Mouse (Mus musculus): ENCODE measurements around the gene Gba2. TPM values are rescaled to one million over a fixed set of nuclear protein-coding genes. Genes with fewer than 3 reads are reported as not detected.

Gene Gba2
- polyA plus RNA-seq, 1 experiment from 2014 or later, result 24.2 TPM

GRCm38 (mm10) chr4:43547160-43547559, 31.5 kb downstream of the Gba2 start:
- no peak overlapping the region for H3K4me3 ChIP-seq
- no peak overlapping the region for H3K4me2 ChIP-seq
- peaks cover 2% of the 10 kb centered on the region; the same call in 1 of the 2 replicates for H3K9me3 ChIP-seq
- H3K9ac ChIP-seq, result no peak overlapping the region
- no peak overlapping the region for H3K27ac ChIP-seq
- no peaks in the 10 kb centered on the region for H3K27me3 ChIP-seq
- no peak for ATAC-seq (ENCODE audit: insufficient number of reproducible peaks, insufficient read depth, low FRiP score, low TSS enrichment, low read depth)
- H3K4me1 ChIP-seq, result no peaks in the 10 kb centered on the region
- peaks cover 100% of the 10 kb centered on the region for H3K36me3 ChIP-seq
- WGBS, result 93% methylated on average over 8 of the region's 8 CpGs

GRCm38 (mm10) chr4:43546375-43547047, 32.2 kb downstream of the Gba2 start:
- Histone ChIP-seq H3K4me1 (no peaks in the 10 kb centered on the region), H3K27ac (no peak overlapping the region)
- WGBS, result 95% methylated on average over 12 of the region's 12 CpGs

GRCm38 (mm10) chr4:43542044-43542443, 36.6 kb downstream of the Gba2 start:
- Histone ChIP-seq H3K36me3 (peaks cover 99% of the 10 kb centered on the region), H3K4me1 (no peaks in the 10 kb centered on the region)
- no peak for ATAC-seq (ENCODE audit: insufficient number of reproducible peaks, insufficient read depth, low FRiP score, low TSS enrichment, low read depth)

More at GRCm38 (mm10) chr4:43546375-43547047, 32.2 kb downstream of the Gba2 start:
- H3K9ac ChIP-seq, result no peak overlapping the region
- H3K36me3 ChIP-seq, result peaks cover 100% of the 10 kb centered on the region
- no peak overlapping the region for H3K4me3 ChIP-seq
- no peaks in the 10 kb centered on the region for H3K27me3 ChIP-seq
- ATAC-seq (ENCODE audit: insufficient number of reproducible peaks, insufficient read depth, low FRiP score, low TSS enrichment, low read depth), result no peak
- H3K4me2 ChIP-seq, result no peak overlapping the region
- no peaks in the 10 kb centered on the region for H3K9me3 ChIP-seq

GRCm38 (mm10) chr4:43536031-43536430, 42.6 kb downstream of the Gba2 start:
- Histone ChIP-seq H3K9ac (no peak overlapping the region), H3K27me3 (no peaks in the 10 kb centered on the region), H3K36me3 (peaks cover 98% of the 10 kb centered on the region), H3K9me3 (no peaks in the 10 kb centered on the region), H3K4me3 (no peak overlapping the region), H3K4me1 (no peaks in the 10 kb centered on the region), H3K27ac (no peak overlapping the region), H3K4me2 (no peak overlapping the region)
- WGBS, result 92% methylated on average over 9 of the region's 9 CpGs
- no peak for ATAC-seq (ENCODE audit: insufficient number of reproducible peaks, insufficient read depth, low FRiP score, low TSS enrichment, low read depth)

More at GRCm38 (mm10) chr4:43542044-43542443, 36.6 kb downstream of the Gba2 start:
- WGBS, result 56% methylated on average over 3 of the region's 3 CpGs
- no peak overlapping the region for H3K4me3 ChIP-seq
- no peak overlapping the region for H3K4me2 ChIP-seq
- no peak overlapping the region for H3K27ac ChIP-seq
- no peaks in the 10 kb centered on the region for H3K9me3 ChIP-seq
- no peak overlapping the region for H3K9ac ChIP-seq
- H3K27me3 ChIP-seq, result no peaks in the 10 kb centered on the region

GRCm38 (mm10) chr4:43535628-43536027, 43.0 kb downstream of the Gba2 start:
- no peak for ATAC-seq (ENCODE audit: insufficient number of reproducible peaks, insufficient read depth, low FRiP score, low TSS enrichment, low read depth)
- Histone ChIP-seq H3K27me3 (no peaks in the 10 kb centered on the region), H3K9ac (no peak overlapping the region), H3K4me3 (no peak overlapping the region), H3K27ac (no peak overlapping the region), H3K4me2 (no peak overlapping the region), H3K4me1 (no peaks in the 10 kb centered on the region), H3K36me3 (peaks cover 97% of the 10 kb centered on the region), H3K9me3 (no peaks in the 10 kb centered on the region)
- WGBS, result 96% methylated on average over 8 of the region's 8 CpGs

GRCm38 (mm10) chr4:43533270-43533669, 45.4 kb downstream of the Gba2 start:
- Histone ChIP-seq H3K4me1 (no peaks in the 10 kb centered on the region), H3K4me3 (no peak overlapping the region), H3K36me3 (peaks cover 73% of the 10 kb centered on the region), H3K27me3 (no peaks in the 10 kb centered on the region), H3K27ac (no peak overlapping the region), H3K9me3 (no peaks in the 10 kb centered on the region), H3K9ac (no peak overlapping the region), H3K4me2 (no peak overlapping the region)
- 91% methylated on average over 9 of the region's 9 CpGs for WGBS
- ATAC-seq (ENCODE audit: insufficient number of reproducible peaks, insufficient read depth, low FRiP score, low TSS enrichment, low read depth), result no peak

- no peak for ATAC-seq (ENCODE audit: insufficient number of reproducible peaks, insufficient read depth, low FRiP score, low TSS enrichment, low read depth)
- Histone ChIP-seq H3K9me3 (no peaks in the 10 kb centered on the region), H3K9ac (no peak overlapping the region), H3K4me3 (no peak overlapping the region), H3K27ac (no peak overlapping the region), H3K4me1 (no peaks in the 10 kb centered on the region), H3K36me3 (peaks cover 47% of the 10 kb centered on the region), H3K27me3 (peaks cover 5% of the 10 kb centered on the region; the same call in 1 of the 2 replicates), H3K4me2 (no peak overlapping the region)
- WGBS, result 23% methylated on average over 7 of the region's 7 CpGs
Observed at GRCm38 (mm10) chr4:43530581-43530980, 48.1 kb downstream of the Gba2 start.

GRCm38 (mm10) chr4:43530081-43530501, 48.6 kb downstream of the Gba2 start:
- ATAC-seq (ENCODE audit: insufficient number of reproducible peaks, insufficient read depth, low FRiP score, low TSS enrichment, low read depth), result no peak

GRCm38 (mm10) chr4:43528487-43528886, 50.2 kb downstream of the Gba2 start:
- H3K9me3 ChIP-seq, result no peaks in the 10 kb centered on the region
- 81% methylated on average over 9 of the region's 9 CpGs for WGBS
- no peak overlapping the region for H3K4me2 ChIP-seq
- no peak overlapping the region for H3K4me3 ChIP-seq
- H3K36me3 ChIP-seq, result peaks cover 27% of the 10 kb centered on the region
- H3K4me1 ChIP-seq, result peaks cover 10% of the 10 kb centered on the region
- H3K27ac ChIP-seq, result no peak overlapping the region
- no peak for ATAC-seq (ENCODE audit: insufficient number of reproducible peaks, insufficient read depth, low FRiP score, low TSS enrichment, low read depth)
- H3K27me3 ChIP-seq, result peaks cover 17% of the 10 kb centered on the region
- H3K9ac ChIP-seq, result no peak overlapping the region

More at GRCm38 (mm10) chr4:43530081-43530501, 48.6 kb downstream of the Gba2 start:
- peaks cover 9% of the 10 kb centered on the region for H3K27me3 ChIP-seq
- no peaks in the 10 kb centered on the region for H3K9me3 ChIP-seq
- peaks cover 42% of the 10 kb centered on the region for H3K36me3 ChIP-seq
- no peak overlapping the region for H3K27ac ChIP-seq
- H3K4me3 ChIP-seq, result no peak overlapping the region
- H3K4me1 ChIP-seq, result no peaks in the 10 kb centered on the region
- no peak overlapping the region for H3K4me2 ChIP-seq
- no peak overlapping the region for H3K9ac ChIP-seq
- WGBS, result 70% methylated on average over 8 of the region's 8 CpGs

- H3K4me2 ChIP-seq, result no peak overlapping the region
- H3K9ac ChIP-seq, result no peak overlapping the region
- no peak for ATAC-seq (ENCODE audit: insufficient number of reproducible peaks, insufficient read depth, low FRiP score, low TSS enrichment, low read depth)
- peaks cover 21% of the 10 kb centered on the region for H3K36me3 ChIP-seq
- peaks cover 23% of the 10 kb centered on the region for H3K27me3 ChIP-seq
- H3K9me3 ChIP-seq, result no peaks in the 10 kb centered on the region
- no peak overlapping the region for H3K4me3 ChIP-seq
- 65% methylated on average over 5 of the region's 5 CpGs for WGBS
- no peak overlapping the region for H3K27ac ChIP-seq
- peaks cover 16% of the 10 kb centered on the region for H3K4me1 ChIP-seq
Observed at GRCm38 (mm10) chr4:43527880-43528279, 50.8 kb downstream of the Gba2 start.

- H3K9ac ChIP-seq, result 0 out of 2 replicates have a peak overlapping the region, but pooled peaks have one; percentile 22
- H3K27me3 ChIP-seq, result peaks cover 27% of the 10 kb centered on the region
Observed at GRCm38 (mm10) chr4:43519956-43520355, 58.7 kb downstream of the Gba2 start.

GRCm38 (mm10) chr4:43519551-43519950, 59.1 kb downstream of the Gba2 start:
- H3K4me3 ChIP-seq, result peak overlapping the region; percentile 26
- H3K9me3 ChIP-seq, result no peaks in the 10 kb centered on the region
- no peak overlapping the region for H3K27ac ChIP-seq
- H3K36me3 ChIP-seq, result peaks cover 27% of the 10 kb centered on the region
- H3K4me1 ChIP-seq, result peaks cover 49% of the 10 kb centered on the region
- H3K9ac ChIP-seq, result peak overlapping the region; percentile 22; the same call in 1 of the 2 replicates
- WGBS, result 19% methylated on average over 10 of the region's 10 CpGs
- ATAC-seq (ENCODE audit: insufficient number of reproducible peaks, insufficient read depth, low FRiP score, low TSS enrichment, low read depth), result no peak
- H3K27me3 ChIP-seq, result peaks cover 23% of the 10 kb centered on the region
- H3K4me2 ChIP-seq, result peak overlapping the region; percentile 54

More at GRCm38 (mm10) chr4:43519956-43520355, 58.7 kb downstream of the Gba2 start:
- WGBS, result 12% methylated on average over 6 of the region's 6 CpGs
- H3K36me3 ChIP-seq, result peaks cover 27% of the 10 kb centered on the region
- H3K4me3 ChIP-seq, result peak overlapping the region; percentile 26
- ATAC-seq (ENCODE audit: insufficient number of reproducible peaks, insufficient read depth, low FRiP score, low TSS enrichment, low read depth), result no peak
- H3K4me1 ChIP-seq, result peaks cover 53% of the 10 kb centered on the region
- H3K9me3 ChIP-seq, result no peaks in the 10 kb centered on the region
- peak overlapping the region; percentile 54 for H3K4me2 ChIP-seq
- no peak overlapping the region for H3K27ac ChIP-seq

Measured in embryonic facial prominence, embryonic 13.5 days (tissue).